Mouse (Mus musculus): ENCODE measurements around the gene Atg5.

DNA sequence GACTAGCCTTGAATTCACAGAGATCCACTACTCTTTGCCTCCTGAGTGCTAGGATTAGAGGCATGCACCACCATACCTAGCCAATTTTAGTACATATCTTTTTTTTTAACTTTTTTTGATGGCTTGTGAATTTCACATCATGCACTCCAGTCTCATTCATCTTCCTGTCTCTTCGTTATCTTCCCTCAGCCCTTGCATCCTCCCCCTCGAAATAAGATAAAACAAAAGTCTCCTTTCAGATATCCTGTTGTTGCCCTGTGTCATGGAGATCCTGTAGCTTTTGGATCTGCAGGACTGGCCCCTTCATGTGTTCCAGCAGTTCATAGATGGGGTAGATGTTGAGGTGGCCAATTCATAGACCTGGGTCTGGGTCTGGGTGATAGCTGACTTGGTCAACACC is 106.5 kb downstream of the Atg5 start:
- TF ChIP-seq CTCF (IDR thresholded peaks at IDR 0.05; ENCODE audit: low read depth, low read length) (no peak), POLR2A (IDR thresholded peaks at IDR 0.05; ENCODE audit: extremely low read depth, insufficient read depth, low read length) (no peak)

Data from liver, adult 2 months (tissue).